8 mouse cellular contexts compared by ENCODE assay signal in the genomic region with DNA sequence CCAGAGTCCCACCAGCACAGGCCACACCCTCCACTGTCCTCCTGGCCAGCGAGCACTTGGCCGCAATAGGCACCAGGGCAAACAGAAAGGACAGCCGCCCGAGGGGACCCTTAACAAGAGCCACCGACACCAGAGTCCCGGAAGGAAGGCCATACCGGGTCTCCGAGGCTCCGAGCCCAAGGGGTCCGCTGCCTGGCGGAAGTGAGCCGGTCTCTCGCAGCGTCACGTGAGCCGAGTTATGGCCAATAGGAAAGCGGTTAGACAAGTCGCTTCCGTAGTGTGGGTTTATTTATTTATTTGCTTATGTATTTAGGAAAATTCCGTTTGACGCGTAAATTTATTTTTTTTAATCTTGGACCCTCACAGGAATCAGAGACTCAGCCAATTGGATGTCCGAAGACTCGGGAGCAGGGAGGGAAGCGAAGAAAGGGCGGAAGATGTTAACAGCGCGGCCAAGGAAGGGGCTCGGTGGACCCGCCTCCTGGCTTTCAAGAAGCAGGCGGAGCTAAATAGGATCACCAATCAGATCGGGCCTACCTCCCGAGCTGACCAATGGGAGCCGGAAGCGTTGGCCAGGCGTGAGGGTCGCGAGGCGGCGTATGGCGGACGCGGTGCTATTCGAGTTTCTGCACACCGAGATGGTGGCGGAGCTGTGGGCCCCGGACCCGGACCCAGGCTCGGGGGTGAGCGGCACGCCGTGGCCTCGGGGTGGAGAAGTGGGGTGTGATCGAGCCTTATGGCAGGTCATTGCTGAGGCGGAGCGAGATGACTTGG. TPM values are rescaled to one million over a fixed set of nuclear protein-coding genes. Genes with fewer than 3 reads are reported as not detected.
DNase-seq lines count a peak whose midpoint lies in the region; ATAC-seq lines count a peak whose summit lies in the region.

A gene (minus strand): TSS at position 218 of the 774 bp plus-strand sequence.
A gene (plus strand): TSS at position 246 of the 774 bp plus-strand sequence.

- ATAC-seq in hindbrain, embryonic 11.5 days (ENCODE audit: low FRiP score), result peak; percentile 96

- H3K27me3 ChIP-seq in hindbrain, embryonic 11.5 days (ENCODE audit: control insufficient read depth, insufficient read depth, low read length), result no peaks in the 10 kb centered on the region

- peak within 1 kb of the TSS; percentile 95 for H3K4me2 ChIP-seq in hindbrain, embryonic 11.5 days (replicated peaks; ENCODE audit: low read depth, low read length)

- peak within 1 kb of the TSS; percentile 65 for H3K27ac ChIP-seq in hindbrain, embryonic 11.5 days (ENCODE audit: low read depth, low read length)

- H3K9ac ChIP-seq in hindbrain, embryonic 11.5 days (ENCODE audit: low read depth, low read length), result peak within 1 kb of the TSS; percentile 86

- under 1% methylated on average over 55 of the region's 56 CpGs for WGBS in hindbrain, embryonic 11.5 days

- DNase-seq in Muller cell, postnatal 12 days (ENCODE audit: inconsistent ontology term), result peak; percentile 96
- peak; percentile 92 for DNase-seq in cerebellum, adult 9-11 months
- peak; percentile 90 to 96 for DNase-seq in frontal cortex, adult 2 months (ENCODE audit: extremely low spot score in 1 of 2, low spot score in 1 of 2)
- DNase-seq in hindbrain, embryonic 11.5 days (ENCODE audit: low spot score), result peak; percentile 92
- DNase-seq in layer of hippocampus, postnatal 10 days (ENCODE audit: low spot score in 2 of 2), result peak; percentile 94 to 95
- peak; percentile 95 for DNase-seq in lung, postnatal 10 days
- peak; percentile 90 for DNase-seq in ovary, postnatal 36 days (ENCODE audit: low spot score)
- peak; percentile 95 for DNase-seq in thymus, postnatal 25 days

- H3K4me3 ChIP-seq in hindbrain, embryonic 11.5 days (ENCODE audit: low read depth, low read length), result peak within 1 kb of the TSS; percentile 79

- no peaks in the 10 kb centered on the region for H3K9me3 ChIP-seq in hindbrain, embryonic 11.5 days (ENCODE audit: control insufficient read depth, low read length)

- H3K4me1 ChIP-seq in hindbrain, embryonic 11.5 days (replicated peaks; ENCODE audit: control insufficient read depth, insufficient read depth, low read length), result no peaks in the 10 kb centered on the region

- no peaks in the 10 kb centered on the region for H3K36me3 ChIP-seq in hindbrain, embryonic 11.5 days (ENCODE audit: control insufficient read depth, insufficient read depth, low read length)

RNA-seq across cellular contexts. Expression of the first gene that starts in this region (rescaled TPM):
- polyA plus RNA-seq in frontal cortex, adult 2 months (2012; rRNA removed), result 7.9 and 8.1 TPM in 2 replicates
- polyA plus RNA-seq in hindbrain, embryonic 11.5 days (2014; fragmentation: Nextera tagmentation; extraction: Ambion mirVana), result 2.4 and 2.5 TPM in 2 replicates
- 1 to 10 TPM; 6.9 to 8.2 TPM for total RNA-seq in layer of hippocampus, postnatal 10 days (2021)

RNA-seq across cellular contexts. Expression of the second gene that starts in this region (rescaled TPM):
- polyA plus RNA-seq in frontal cortex, adult 2 months (2012; rRNA removed), result 23.7 and 30.1 TPM in 2 replicates
- polyA plus RNA-seq in hindbrain, embryonic 11.5 days (2014; fragmentation: Nextera tagmentation; extraction: Ambion mirVana), result 45.7 and 49.8 TPM in 2 replicates
- 10 to 100 TPM; 22.3 to 24.6 TPM for total RNA-seq in layer of hippocampus, postnatal 10 days (2021)

Comparison
In these comparisons a context has a peak if more than half of its experiments do, and no peak if none do; other contexts are left out.
1. Peak in every context shown above with its lines: DNase-seq, ATAC-seq, H3K4me3 ChIP-seq and H3K27ac ChIP-seq.